Mouse (Mus musculus): ENCODE data around the gene Syp. TPM values are rescaled to one million over a fixed set of nuclear protein-coding genes. Genes with fewer than 3 reads are reported as not detected.

The Syp gene
- total RNA-seq, 2 experiments from 2014 or later, result 1.1 TPM

DNA sequence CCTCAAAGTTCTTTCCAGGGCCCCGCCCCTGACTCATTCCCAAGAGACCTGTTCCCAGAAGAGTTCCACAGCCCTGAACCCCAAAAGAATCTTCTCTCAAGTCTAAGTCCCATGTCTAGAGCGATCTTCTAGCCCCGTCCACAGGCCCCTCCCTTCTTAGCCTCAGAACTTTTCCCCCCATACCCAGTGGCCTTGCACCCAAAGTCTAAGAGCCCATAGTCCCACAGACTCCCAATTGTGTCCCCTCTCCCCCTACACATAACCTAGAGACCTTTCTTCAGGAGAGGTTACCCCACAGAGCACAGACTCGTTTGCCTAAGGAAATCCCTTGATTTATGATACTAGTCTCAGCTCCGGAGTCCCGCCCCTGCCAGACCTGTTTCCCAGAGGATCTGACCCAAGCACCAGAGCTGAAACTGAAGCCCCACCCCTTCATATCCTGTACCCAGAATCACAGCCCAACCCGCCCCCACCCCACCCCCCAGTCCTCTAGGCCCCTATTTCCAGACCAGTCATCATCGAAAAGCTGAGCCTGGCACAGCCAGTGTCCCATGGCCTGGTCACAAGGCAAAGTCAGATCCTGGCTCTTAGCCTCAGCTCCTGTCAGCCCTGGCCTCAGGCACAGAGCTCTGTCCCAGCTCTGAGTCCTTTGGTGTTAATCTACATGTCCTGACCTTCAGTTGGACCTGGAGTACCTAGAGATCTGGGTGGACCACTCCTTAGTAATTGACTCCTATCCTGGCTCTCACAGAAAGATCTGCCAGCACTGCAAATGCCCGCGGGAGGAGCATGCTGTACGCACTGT lies 20.7 kb downstream of the Syp start:
- DNase-seq, result peak in 1 of 2 experiments; percentile 29
- intact Hi-C loops (cut with DNase I), result no loop called here

GRCm38 (mm10) chrX:7661086-7661485 lies 22.8 kb downstream of the Syp start:
- peak in 1 of 2 experiments; percentile 23 for DNase-seq
- intact Hi-C loops (cut with DNase I), result no loop called here

GRCm38 (mm10) chrX:7662936-7663335 lies 24.7 kb downstream of the Syp start:
- intact Hi-C loops (cut with DNase I), result no loop called here
- DNase-seq, result no peak

GRCm38 (mm10) chrX:7664791-7665190 lies 26.5 kb downstream of the Syp start:
- intact Hi-C loops (cut with DNase I), result no loop called here
- no peak for DNase-seq

- no peak for DNase-seq
- intact Hi-C loops (cut with DNase I), result no loop called here
Observed at GRCm38 (mm10) chrX:7665739-7666502, 27.6 kb downstream of the Syp start.

DNA sequence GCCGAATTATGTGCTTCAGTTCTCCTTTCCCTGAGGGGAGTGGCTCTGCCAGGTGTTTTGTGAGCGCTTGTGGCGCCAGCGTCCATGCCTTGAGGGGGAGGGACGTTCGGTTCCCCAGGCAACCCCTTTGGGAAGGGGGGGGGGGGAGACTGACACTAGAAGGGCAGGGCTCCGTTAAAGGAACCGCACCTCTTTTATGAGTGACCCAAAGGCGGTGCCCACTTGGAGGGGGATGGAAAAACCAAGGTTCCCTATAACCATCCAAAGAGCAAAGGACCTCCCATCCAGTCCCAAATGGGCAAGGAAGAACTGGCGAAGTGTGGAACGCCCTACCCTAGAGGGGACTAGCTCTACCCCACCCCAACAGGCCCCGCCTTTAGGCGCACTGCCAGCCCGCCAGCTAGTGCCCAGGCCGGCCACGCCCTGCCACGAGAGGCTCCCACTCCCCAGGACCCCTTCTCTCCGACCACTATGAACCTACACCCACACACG lies 32.2 kb downstream of the Syp start:
- DNase-seq, result peak; percentile 64
- intact Hi-C loops (cut with DNase I), result no loop called here

DNA sequence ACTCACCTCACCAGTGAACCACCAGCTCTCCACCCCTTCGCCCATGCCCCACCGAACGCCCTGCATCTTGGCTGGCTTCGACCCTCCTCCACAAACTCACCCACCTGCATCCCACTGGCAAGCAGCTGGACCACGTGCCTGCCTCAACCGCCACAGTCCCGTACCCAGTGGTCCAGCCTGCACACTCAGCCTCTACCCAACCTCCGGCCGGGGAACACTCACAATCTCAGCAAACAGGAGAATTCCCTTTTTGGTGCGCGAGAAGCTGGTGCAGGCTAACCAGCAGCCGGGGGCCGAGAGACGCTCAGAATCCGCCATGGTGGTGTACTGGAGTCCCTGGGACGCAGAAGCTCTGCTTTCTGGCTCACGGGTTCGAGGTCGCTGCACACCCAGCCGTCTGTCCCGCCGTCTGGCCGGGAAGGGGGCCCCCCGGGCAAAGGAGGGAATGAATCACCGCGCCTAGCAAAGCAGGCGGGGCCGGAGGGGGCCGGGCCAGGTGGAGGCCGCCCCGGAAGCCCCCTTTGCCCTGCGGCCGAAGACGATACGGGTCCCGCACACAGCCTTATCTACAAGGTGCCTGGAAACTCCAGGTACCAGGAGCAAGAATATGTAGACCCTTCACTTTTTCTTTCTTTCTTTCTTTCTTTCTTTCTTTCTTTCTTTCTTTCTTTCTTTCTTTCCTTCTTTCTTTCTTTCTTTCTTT lies 32.8 kb downstream of the Syp start, which contains the start of gene Plp2:
TSS of gene Plp2 (minus strand) at position 470 of the 703 bp plus-strand sequence.
- intact Hi-C loops (cut with DNase I), result no loop called here
- peak in 1 of 2 experiments; percentile 29 for DNase-seq

- DNase-seq, result no peak
- intact Hi-C loops (cut with DNase I), result no loop called here
Observed at GRCm38 (mm10) chrX:7672739-7673138, 34.5 kb downstream of the Syp start.

DNA sequence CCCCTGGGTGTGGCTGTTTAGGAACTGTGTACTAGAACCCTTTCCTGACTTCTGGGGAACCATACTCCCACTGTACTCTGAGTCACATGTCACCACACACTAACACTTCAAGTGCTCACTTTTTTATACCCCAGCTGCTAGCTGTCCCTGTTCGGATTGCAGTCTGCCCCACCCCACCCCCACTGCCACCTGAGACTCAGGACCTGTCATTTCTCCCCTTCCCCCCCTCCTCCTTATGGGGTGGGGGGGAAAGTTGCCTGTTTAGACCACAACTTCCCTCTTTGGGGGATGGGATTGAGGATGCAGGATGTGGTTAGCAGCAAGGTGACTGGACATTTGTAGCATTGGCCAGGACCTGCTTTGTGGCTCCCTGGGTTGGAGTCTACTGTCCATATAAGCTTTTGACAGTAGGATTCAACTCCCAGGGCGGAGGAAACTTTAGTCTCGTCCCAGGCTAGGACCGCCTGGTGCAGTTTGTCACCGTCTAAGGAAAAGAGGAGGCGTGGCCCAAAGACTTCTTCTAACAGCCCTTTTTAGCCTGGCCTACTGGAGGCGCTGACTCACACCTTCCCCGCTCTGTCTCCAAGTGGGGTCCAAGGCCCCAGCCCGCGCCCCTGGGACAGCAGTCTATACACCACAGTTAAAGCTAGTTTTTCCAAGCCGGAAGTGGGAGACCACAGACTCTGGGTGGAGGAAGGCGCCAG lies 35.5 kb downstream of the Syp start:
- intact Hi-C loops (cut with DNase I), result no loop called here
- DNase-seq, result no peak

- intact Hi-C loops (cut with DNase I), result no loop called here
- DNase-seq, result no peak
Observed at GRCm38 (mm10) chrX:7674284-7675000, 36.2 kb downstream of the Syp start.

DNA sequence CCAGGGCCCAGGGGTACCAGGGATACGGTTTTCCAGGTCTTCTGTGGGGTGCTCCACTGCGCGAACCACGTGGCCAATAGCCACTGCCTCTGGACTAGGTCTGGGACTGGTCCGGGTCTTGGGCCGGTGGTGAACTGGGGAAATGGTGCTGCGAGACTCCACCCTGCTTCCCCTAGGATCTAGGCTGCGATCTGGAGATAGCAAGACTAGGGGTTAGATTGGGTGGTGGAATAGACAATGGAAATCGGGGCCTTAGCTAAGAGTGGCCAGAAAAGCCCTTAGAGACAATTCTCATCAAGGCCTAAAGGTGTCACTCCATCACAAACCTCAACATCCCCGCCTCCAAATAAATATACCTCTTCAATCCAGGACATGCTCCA lies 36.7 kb downstream of the Syp start:
- DNase-seq, result no peak
- intact Hi-C loops (cut with DNase I), result no loop called here

DNA sequence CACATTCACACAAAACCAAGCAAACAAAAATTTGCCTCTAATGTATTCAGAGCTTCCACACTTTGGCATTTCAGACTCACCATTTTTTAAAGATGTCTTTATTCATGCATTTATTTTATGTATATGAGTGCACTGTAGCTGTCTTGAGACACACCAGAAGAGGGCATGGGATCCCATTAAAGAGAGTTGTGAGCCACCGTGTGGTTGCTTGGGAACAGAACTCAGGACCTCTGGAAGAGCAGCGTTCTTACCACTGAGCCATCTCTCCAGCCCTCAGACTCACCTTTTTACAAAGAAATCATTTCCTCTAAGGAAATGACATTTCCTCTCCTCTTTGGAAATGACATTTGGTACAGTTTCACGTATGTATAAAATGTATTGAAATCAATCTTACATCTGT lies 40.7 kb downstream of the Syp start:
- intact Hi-C loops (cut with DNase I), result no loop called here
- no peak for DNase-seq

- DNase-seq, result peak; percentile 87 to 88
- intact Hi-C loops (cut with DNase I), result no loop called here
Observed at GRCm38 (mm10) chrX:7679405-7680056, 41.3 kb downstream of the Syp start.

- intact Hi-C loops (cut with DNase I), result no loop called here
- no peak for DNase-seq
Observed at GRCm38 (mm10) chrX:7680057-7680412, 41.8 kb downstream of the Syp start.

- DNase-seq, result peak in 1 of 2 experiments; percentile 31
- intact Hi-C loops (cut with DNase I), result no loop called here
Observed at GRCm38 (mm10) chrX:7680864-7681263, 42.6 kb downstream of the Syp start, which contains the start of gene Magix. Gene Magix (minus strand): TSS chrX:7681251.

GRCm38 (mm10) chrX:7688321-7688720 lies 50.0 kb downstream of the Syp start:
- intact Hi-C loops (cut with DNase I), result no loop called here

GRCm38 (mm10) chrX:7690486-7690885 lies 52.2 kb downstream of the Syp start:
- DNase-seq, result no peak
- intact Hi-C loops (cut with DNase I), result loop anchor here (10.0 kb wide), 2 partner anchors 116 to 266 kb away; partner anchors contain the start of genes Foxp3 and Ppp1r3f

More at GRCm38 (mm10) chrX:7688321-7688720, 50.0 kb downstream of the Syp start:
- DNase-seq, result no peak

DNA sequence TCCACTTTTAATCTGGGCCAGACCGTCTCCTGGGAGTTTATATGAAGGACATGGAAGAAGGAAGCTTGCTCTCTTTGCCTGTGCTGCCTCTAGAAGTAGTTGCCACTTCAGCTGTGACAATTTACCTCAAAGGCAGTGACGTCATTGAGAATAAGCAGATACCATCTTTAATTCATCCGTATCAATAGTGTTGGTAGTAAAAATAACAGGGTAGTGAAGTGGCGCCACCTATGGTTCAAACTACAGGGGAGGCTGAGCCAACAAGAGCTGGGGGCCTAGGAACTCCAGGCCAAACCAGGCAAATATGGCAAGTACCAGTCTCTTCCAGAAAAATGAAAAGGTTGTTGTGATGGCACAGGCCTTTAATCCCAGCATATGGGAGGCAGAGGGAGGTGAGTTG lies 54.6 kb downstream of the Syp start:
- DNase-seq, result no peak
- intact Hi-C loops (cut with DNase I), result loop anchor here (10.0 kb wide), 2 partner anchors 118 to 268 kb away; partner anchors contain the start of genes Foxp3 and Ppp1r3f

DNA sequence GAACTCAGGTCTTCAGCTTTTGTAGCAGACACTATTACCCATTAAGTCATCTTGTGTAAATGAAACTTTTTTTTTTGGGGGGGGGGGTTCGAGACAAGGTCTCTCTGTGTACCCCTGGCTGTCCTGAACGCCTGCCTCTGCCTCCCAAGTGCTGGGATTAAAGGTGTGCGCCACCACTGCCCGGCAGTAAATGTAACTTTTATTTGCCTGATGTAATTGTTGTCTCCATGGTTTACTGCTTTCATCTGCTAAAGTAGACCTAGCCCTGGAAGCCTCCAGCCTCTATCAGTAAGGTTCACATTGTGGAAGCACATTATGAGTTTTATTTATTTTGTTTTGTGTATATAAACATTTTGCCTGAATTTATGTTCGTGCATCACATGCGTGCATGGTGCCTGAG lies 58.2 kb downstream of the Syp start:
- intact Hi-C loops (cut with DNase I), result loop anchor here (10.0 kb wide), 2 partner anchors 122 to 272 kb away; partner anchors contain the start of genes Foxp3 and Ppp1r3f
- no peak for DNase-seq

Data from gastrocnemius, postnatal 36 days (tissue).